Mouse (Mus musculus) heart, postnatal 0 days (tissue): Measurements from ENCODE around the gene Nhsl2. TPM values are rescaled to one million over a fixed set of nuclear protein-coding genes. Genes with fewer than 3 reads are reported as not detected.
A peak's percentile ranks its signal among the peaks of the same experiment; 100 is the strongest.

Source experiments
- ATAC-seq: fragments of 200-750 bp; cut with Nextera tagmentation; 2 replicates; pipeline ENCODE4 v1.8.0; 2017; ENCODE audit warnings: low read depth, moderate number of reproducible peaks, moderate library complexity; ENCODE audit not compliant: insufficient read depth
- DNase-seq: peaks from one replicate; pipeline ENCODE4 v3.0.0-alpha.2; 2016; ENCODE audit warnings: low spot score
- H3K27ac ChIP-seq: fragments of 300-500 bp; sonication (generic); 2 replicates; pipeline ENCODE4 v1.5.1; 2014; ENCODE audit warnings: low read depth, mild to moderate bottlenecking
- H3K27me3 ChIP-seq: fragments of 300-500 bp; sonication (generic); 2 replicates; pipeline ENCODE4 v1.6.1; 2014; ENCODE audit warnings: low read length, mixed read lengths; ENCODE audit not compliant: control insufficient read depth, insufficient read depth
- H3K36me3 ChIP-seq: fragments of 300-500 bp; sonication (generic); replicated peaks from 2 replicates; pipeline ENCODE4 v1.6.1; 2014; ENCODE audit warnings: low read length, mixed read lengths; ENCODE audit not compliant: control insufficient read depth, insufficient read depth
- H3K4me1 ChIP-seq: fragments of 300-500 bp; sonication (generic); 2 replicates; pipeline ENCODE4 v1.6.1; 2014; ENCODE audit warnings: antibody characterized with exemption; ENCODE audit not compliant: control insufficient read depth, insufficient read depth
- H3K4me2 ChIP-seq: fragments of 300-500 bp; sonication (generic); 2 replicates; pipeline ENCODE4 v1.6.1; 2014; ENCODE audit warnings: low read depth, mild to moderate bottlenecking, low read length, moderate library complexity
- H3K4me3 ChIP-seq: fragments of 300-500 bp; sonication (generic); 2 replicates; pipeline ENCODE4 v1.5.1; 2014; ENCODE audit warnings: low read depth, low read length
- H3K9ac ChIP-seq: fragments of 300-500 bp; sonication (generic); replicated peaks from 2 replicates; pipeline ENCODE4 v1.6.1; 2014; ENCODE audit warnings: low read depth, low read length, mixed read lengths
- H3K9me3 ChIP-seq: fragments of 300-500 bp; sonication (generic); replicated peaks from 2 replicates; pipeline ENCODE4 v1.6.1; 2016; ENCODE audit warnings: low read length; ENCODE audit not compliant: control insufficient read depth
- CTCF ChIP-seq: IDR thresholded peaks from 2 replicates; pipeline ENCODE4 v1.5.1; 2016; ENCODE audit warnings: antibody characterized with exemption, control low read depth, low read depth
- EP300 ChIP-seq: IDR thresholded peaks from 2 replicates; pipeline ENCODE4 v1.6.1; 2016; ENCODE audit warnings: antibody characterized with exemption, low read depth
- WGBS: fragments of 180-500 bp; shearing (Covaris S2); extraction: QIAGEN DNeasy Blood & Tissue Kit; methylation state at CpG from one replicate; pipeline ENCODE4 v1.1.7; 2014; 5-methylcytosine and 5-hydroxymethylcytosine counted together
- polyA plus RNA-seq: library from polyadenylated mRNA; unstranded; fragments of >200 nt; fragmentation: Nextera tagmentation; extraction: Ambion mirVana; gene quantifications from 2 replicates; pipeline ENCODE4 v1.2.1, GENCODE M21; 2015
- total RNA-seq: library from RNA; depleted of rRNA; stranded (reverse); fragments of >200 nt; gene quantifications from 2 replicates; pipeline ENCODE4 v1.2.3, GENCODE M21; 2014; ENCODE audit warnings: low replicate concordance

Nhsl2 gene
- total and polyA plus RNA-seq, 2 experiments from 2014 or later = 2.9 to 18.7 TPM

DNA sequence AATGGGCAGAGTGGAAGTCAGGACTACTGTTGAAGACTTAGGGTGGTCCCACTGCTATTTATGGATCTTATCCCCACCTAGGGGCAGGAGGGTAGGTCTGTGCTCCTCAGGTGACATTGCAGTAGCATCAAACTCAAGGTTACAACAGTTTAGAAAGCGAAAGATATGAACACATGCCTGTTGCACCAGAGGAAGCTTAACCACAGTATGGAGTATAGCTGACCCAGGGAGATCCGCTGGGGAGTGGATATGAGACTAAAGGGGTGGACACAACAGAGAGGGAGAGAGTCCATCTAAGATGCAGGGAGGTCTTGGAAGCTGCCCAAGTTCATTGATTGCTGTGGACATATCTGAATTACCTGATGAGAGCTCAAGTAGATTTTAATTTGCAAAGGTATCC, 204.2 kb downstream of the Nhsl2 start:
- no peak for TF ChIP-seq CTCF
- TF ChIP-seq EP300 = no peak
- 86% methylated on average over 2 of the region's 2 CpGs for WGBS
- Histone ChIP-seq H3K27me3 (no peaks in the 10 kb centered on the region), H3K36me3 (no peaks in the 10 kb centered on the region), H3K9ac (no peak overlapping the region), H3K4me2 (no peak overlapping the region), H3K4me1 (no peaks in the 10 kb centered on the region), H3K27ac (no peak overlapping the region), H3K9me3 (no peaks in the 10 kb centered on the region), H3K4me3 (no peak overlapping the region)
- DNase-seq (no peak), ATAC-seq (no peak)

DNA sequence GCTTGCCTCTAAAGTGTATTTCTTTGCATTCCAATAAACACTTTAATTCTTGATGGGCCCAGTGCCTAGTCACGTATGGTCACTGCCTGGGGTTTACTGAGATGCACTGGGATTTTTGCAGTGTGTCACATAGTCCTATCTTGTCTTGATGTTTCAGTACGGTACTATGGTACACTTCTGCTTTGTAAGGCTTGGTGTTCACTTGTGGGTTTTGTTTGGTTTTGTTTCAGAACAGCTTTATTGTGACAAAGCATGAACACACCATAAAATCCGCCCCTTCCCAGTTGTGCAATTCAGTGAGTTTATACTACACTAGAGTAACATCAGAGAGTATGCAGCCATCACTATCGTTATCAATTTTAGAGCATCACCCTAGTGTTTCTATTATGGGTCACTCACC, 204.8 kb downstream of the Nhsl2 start:
- H3K36me3 ChIP-seq = no peaks in the 10 kb centered on the region
- 79% methylated on average over 4 of the region's 4 CpGs for WGBS

DNA sequence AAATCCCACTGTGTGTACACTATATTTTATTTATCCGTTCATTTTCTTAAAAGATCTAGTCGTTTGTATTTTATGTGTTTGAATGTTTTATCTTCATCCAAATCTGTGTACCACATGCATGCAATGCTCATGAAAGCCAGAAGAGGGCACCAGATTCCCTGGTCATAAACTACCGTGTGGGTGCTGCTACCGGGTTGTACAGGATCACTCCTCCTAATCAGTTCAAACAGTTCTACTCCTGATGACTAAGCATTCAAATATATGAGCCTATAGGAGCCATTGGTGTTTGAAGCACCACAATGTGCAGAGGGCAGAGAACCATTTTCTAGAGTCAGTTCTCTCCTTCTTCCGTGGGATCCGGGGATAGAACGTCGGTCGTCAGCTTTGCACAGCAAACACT, 210.3 kb downstream of the Nhsl2 start:
- Histone ChIP-seq H3K4me1 (no peaks in the 10 kb centered on the region), H3K4me3 (no peak overlapping the region), H3K27me3 (no peaks in the 10 kb centered on the region), H3K4me2 (no peak overlapping the region), H3K9ac (no peak overlapping the region), H3K9me3 (no peaks in the 10 kb centered on the region), H3K36me3 (no peaks in the 10 kb centered on the region), H3K27ac (no peak overlapping the region)
- ATAC-seq = no peak
- TF ChIP-seq EP300 (no peak), CTCF (peak; percentile 43)
- DNase-seq = no peak
- WGBS = 65% methylated on average over 9 of the region's 9 CpGs

More for the DNA sequence above, 204.8 kb downstream of the Nhsl2 start:
- Histone ChIP-seq H3K9ac (no peak overlapping the region), H3K4me3 (no peak overlapping the region), H3K27me3 (no peaks in the 10 kb centered on the region), H3K9me3 (no peaks in the 10 kb centered on the region), H3K4me2 (no peak overlapping the region), H3K27ac (no peak overlapping the region), H3K4me1 (no peaks in the 10 kb centered on the region)
- ATAC-seq = no peak
- TF ChIP-seq CTCF = no peak
- no peak for TF ChIP-seq EP300
- DNase-seq = no peak

DNA sequence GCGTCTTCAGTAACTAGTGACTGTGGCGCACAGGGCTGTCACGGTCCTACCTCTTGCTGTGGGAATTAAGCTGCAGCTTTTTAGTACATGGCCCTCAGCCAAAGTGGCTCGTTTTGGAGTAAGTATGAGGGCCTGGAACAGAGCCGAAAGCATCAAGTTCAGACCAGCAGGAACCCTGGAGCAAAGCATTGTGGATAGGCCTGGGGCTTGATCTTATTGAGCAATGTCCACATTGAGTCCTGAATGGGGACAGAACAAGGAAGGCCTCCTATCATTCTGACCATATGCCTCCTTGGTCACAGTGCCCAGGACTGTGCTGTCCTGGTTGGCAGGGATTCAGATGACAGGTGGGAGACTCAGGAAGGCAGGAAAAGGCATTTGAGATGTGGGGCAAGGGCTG, 211.1 kb downstream of the Nhsl2 start:
- Histone ChIP-seq H3K4me2 (no peak overlapping the region), H3K27ac (peak overlapping the region; percentile 7; the same call in 1 of the 2 replicates), H3K4me1 (no peaks in the 10 kb centered on the region), H3K4me3 (no peak overlapping the region), H3K9ac (no peak overlapping the region), H3K36me3 (no peaks in the 10 kb centered on the region), H3K27me3 (no peaks in the 10 kb centered on the region), H3K9me3 (no peaks in the 10 kb centered on the region)
- WGBS = 49% methylated on average over 5 of the region's 5 CpGs
- DNase-seq (no peak), ATAC-seq (peak; percentile 36; the same call in 1 of the 2 replicates)
- TF ChIP-seq CTCF (no peak), EP300 (no peak)

DNA sequence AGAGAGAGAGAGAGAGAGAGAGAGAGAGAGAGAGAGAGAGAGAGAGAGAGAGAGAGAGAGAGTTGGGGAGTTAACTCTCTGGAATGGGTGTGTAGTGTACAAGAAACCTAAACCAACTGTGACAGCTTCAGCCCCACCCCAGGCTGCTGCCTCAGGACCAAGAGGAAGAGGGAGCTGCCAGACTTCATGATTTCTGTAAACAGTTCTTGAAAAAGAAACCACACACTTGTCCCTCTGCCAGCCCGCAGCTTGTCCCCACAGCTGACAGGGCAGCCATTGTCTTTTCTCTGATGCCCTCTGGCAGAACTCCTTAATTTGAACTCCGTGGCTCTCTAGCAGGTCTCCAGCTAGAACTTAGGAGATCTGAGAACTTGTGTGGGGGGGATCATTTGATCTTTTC, 211.7 kb downstream of the Nhsl2 start:
- Histone ChIP-seq H3K36me3 (no peaks in the 10 kb centered on the region), H3K9me3 (no peaks in the 10 kb centered on the region), H3K27me3 (no peaks in the 10 kb centered on the region), H3K4me2 (no peak overlapping the region), H3K4me1 (no peaks in the 10 kb centered on the region), H3K4me3 (no peak overlapping the region), H3K9ac (no peak overlapping the region), H3K27ac (no peak overlapping the region; the same call in 1 of the 2 replicates)
- DNase-seq (no peak), ATAC-seq (no peak)
- 23% methylated on average over 2 of the region's 2 CpGs for WGBS
- TF ChIP-seq EP300 (no peak), CTCF (no peak)

DNA sequence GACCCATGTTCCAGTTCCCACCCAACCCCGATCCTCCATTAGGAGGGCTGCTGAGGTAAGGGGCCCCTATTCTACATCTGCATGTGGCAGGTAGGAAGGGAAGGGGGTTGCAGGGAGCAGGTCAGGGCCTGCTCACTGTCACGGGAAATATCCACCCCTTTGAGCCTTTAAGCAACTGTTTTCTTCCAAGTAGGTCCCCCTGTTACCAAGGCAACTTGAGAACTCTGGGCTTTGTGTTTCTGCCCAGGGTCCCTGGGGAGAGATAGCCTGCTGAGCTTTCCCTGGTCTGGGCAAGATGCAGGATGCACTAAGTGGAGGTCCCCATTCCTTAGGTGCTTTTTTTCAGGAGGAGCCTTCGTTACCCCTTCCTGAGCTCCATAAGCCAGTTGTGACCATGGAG, 214.9 kb downstream of the Nhsl2 start:
- Histone ChIP-seq H3K9ac (no peak overlapping the region), H3K4me3 (no peak overlapping the region), H3K27ac (no peak overlapping the region), H3K9me3 (no peaks in the 10 kb centered on the region), H3K4me1 (no peaks in the 10 kb centered on the region), H3K4me2 (no peak overlapping the region), H3K27me3 (no peaks in the 10 kb centered on the region), H3K36me3 (no peaks in the 10 kb centered on the region)
- no peak for DNase-seq
- no peak for ATAC-seq
- no peak for TF ChIP-seq CTCF
- no peak for TF ChIP-seq EP300
- WGBS = 63% methylated on average over 3 of the region's 3 CpGs
